Mouse (Mus musculus): ENCODE results near the gene Meioc. TPM values are rescaled to one million over a fixed set of nuclear protein-coding genes. Genes with fewer than 3 reads are reported as not detected.

The Meioc gene
- polyA plus RNA-seq, 1 experiment from 2014 or later: 0.14 TPM

Small RNA genes lying within 50 kb of the gene (microRNA-seq; reads per million reads assigned to microRNA genes)
- not detected for gene Gm22920

Other genes with a start within 250 kb of the Meioc start
- 28.6 and 38.8 TPM in 2 replicates for gene Grn, start 233.4 kb upstream of the Meioc start, polyA plus RNA-seq (2014; fragmentation: Nextera tagmentation; extraction: Ambion mirVana)
- 26.0 and 27.8 TPM in 2 replicates for gene Fam171a2, start 216.0 kb upstream of the Meioc start, polyA plus RNA-seq (2014; fragmentation: Nextera tagmentation; extraction: Ambion mirVana)
- 4.3 and 5.3 TPM in 2 replicates for gene Itga2b, start 193.6 kb upstream of the Meioc start, polyA plus RNA-seq (2014; fragmentation: Nextera tagmentation; extraction: Ambion mirVana)
- 32.6 and 47.7 TPM in 2 replicates for gene Gpatch8, start 107.3 kb upstream of the Meioc start, polyA plus RNA-seq (2014; fragmentation: Nextera tagmentation; extraction: Ambion mirVana)
- 6.8 and 9.8 TPM in 2 replicates for gene Gm11627, start 84.3 kb upstream of the Meioc start, polyA plus RNA-seq (2014; fragmentation: Nextera tagmentation; extraction: Ambion mirVana)
- 18.6 and 19.2 TPM in 2 replicates for gene Fzd2, start 59.3 kb upstream of the Meioc start, polyA plus RNA-seq (2014; fragmentation: Nextera tagmentation; extraction: Ambion mirVana)
- 39.4 and 42.6 TPM in 2 replicates for gene Ccdc43, start 34.1 kb downstream of the Meioc start, polyA plus RNA-seq (2014; fragmentation: Nextera tagmentation; extraction: Ambion mirVana)
- 10.0 and 12.5 TPM in 2 replicates for gene Adam11, start 97.7 kb downstream of the Meioc start, polyA plus RNA-seq (2014; fragmentation: Nextera tagmentation; extraction: Ambion mirVana)
- gene Gjc1, start 156.0 kb downstream of the Meioc start, polyA plus RNA-seq (2014; fragmentation: Nextera tagmentation; extraction: Ambion mirVana): 41.5 and 47.0 TPM in 2 replicates
- 6.2 and 7.9 TPM in 2 replicates for gene Higd1b, start 172.1 kb downstream of the Meioc start, polyA plus RNA-seq (2014; fragmentation: Nextera tagmentation; extraction: Ambion mirVana)
- gene Eftud2, start 217.3 kb downstream of the Meioc start, polyA plus RNA-seq (2014; fragmentation: Nextera tagmentation; extraction: Ambion mirVana): 150 and 168 TPM in 2 replicates
- gene Ccdc103, start 217.5 kb downstream of the Meioc start, polyA plus RNA-seq (2014; fragmentation: Nextera tagmentation; extraction: Ambion mirVana): 2.6 and 2.8 TPM in 2 replicates
- 0.19 TPM in 1 of 2 replicates, not detected in the other for gene Fam187a, start 221.5 kb downstream of the Meioc start, polyA plus RNA-seq (2014; fragmentation: Nextera tagmentation; extraction: Ambion mirVana)
- gene Gfap, start 237.2 kb downstream of the Meioc start, polyA plus RNA-seq (2014; fragmentation: Nextera tagmentation; extraction: Ambion mirVana): 0.23 and 0.37 TPM in 2 replicates

All from forebrain, embryonic 14.5 days (tissue).